Mouse (Mus musculus) thymus, adult 18-20 months (tissue): Measurements from ENCODE around the gene Bbs9.
"Not testable (repeated sequence)": the region's sequence is repeated elsewhere in the genome, so short reads cannot be mapped to it uniquely, and the experiment has no call there.

Source experiments
- DNase-seq, 2 experiments: peaks; one replicate each; pipeline ENCODE4 v3.0.0; 2022; ENCODE audit warnings: mixed read lengths in 2 of 2

Gene Bbs9

DNA sequence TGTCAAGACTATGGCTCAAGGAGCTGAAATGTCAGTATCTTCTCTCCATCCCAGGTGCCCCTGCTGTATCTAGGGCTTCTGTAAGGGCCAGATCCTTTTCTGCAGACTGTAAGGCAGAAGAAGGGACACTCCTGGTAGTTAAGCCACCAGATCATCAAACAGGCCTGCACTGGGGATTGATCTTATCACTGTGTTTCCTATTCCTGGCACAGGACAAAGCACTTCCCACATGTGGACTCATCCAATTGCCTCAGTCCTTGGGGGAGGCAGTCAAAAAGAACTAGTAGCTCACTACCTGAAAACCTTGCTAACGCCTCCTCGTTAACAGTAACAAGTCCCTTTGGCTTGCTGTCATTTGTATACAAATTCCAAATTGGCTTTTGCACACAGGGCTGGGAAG lies 336.4 kb downstream of the Bbs9 start:
- DNase-seq: no peak

DNA sequence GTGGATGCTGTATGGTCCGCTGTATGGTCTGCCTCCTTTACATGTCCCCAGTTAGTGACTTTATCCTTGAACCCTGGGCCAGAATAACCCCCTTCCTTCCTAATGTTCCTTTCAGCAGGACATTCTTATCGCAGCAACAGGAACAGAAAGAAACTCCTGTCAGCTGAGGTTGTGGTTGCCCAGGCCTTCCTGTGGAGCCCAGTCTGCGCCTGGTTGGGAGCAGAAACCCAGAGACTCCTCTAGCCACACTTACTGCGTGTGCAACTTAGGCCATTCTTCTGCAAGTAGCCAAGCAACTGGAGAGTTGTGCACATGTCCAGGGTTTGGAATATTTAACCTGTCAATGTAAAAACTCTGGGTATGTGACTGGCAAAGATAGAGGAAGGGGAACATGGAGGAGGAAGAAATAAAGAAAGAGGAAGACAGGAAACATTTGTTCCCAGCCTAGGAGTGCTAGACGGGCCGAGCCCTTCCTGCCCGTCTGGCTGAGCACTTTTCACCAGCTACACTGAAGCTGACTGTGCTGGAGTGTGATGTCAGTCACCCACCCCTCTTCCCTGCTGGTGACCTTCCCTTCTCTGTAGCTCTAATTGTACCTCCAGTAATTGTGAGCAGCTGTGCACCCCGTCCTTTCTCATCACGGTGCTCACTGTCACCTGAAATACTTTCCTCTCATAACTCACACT lies 339.0 kb downstream of the Bbs9 start:
- no peak for DNase-seq

DNA sequence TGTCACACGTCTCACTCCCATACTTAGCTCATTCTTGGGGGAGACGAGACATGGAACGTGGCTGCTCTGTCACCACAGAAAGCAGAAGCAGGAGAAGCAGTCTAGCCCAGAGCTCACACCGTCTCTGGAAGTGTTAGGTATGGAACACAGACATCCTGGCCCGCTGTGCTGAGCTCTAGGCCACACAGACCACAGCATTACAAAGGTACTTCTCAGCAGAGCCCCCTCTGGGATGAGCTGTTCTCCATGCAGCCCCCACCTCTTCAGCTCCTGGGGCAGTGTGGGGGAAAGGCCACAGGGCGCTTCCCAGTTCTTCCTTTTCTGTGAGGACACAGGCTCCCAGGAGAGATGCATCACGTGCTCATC lies 339.6 kb downstream of the Bbs9 start:
- no peak for DNase-seq

DNA sequence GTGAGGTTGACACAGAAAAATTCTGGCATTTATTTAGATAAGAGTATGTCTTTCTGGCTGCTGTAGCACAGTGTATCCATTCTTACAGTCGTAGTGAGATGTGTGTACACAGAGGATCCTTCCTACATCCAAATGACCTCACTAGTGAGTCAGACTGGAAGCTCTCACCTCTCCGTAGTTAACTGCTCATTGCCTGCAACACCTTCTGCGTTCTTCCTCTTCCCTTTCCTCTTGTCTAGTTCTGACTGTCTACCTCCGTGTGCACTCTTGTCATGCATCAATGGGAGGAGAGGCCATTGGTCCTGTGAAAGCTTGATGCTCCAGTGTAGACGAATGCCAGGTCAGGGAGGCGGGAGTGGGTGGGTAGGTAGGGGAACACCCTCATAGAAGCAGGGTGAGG lies 344.0 kb downstream of the Bbs9 start:
- DNase-seq: no peak

DNA sequence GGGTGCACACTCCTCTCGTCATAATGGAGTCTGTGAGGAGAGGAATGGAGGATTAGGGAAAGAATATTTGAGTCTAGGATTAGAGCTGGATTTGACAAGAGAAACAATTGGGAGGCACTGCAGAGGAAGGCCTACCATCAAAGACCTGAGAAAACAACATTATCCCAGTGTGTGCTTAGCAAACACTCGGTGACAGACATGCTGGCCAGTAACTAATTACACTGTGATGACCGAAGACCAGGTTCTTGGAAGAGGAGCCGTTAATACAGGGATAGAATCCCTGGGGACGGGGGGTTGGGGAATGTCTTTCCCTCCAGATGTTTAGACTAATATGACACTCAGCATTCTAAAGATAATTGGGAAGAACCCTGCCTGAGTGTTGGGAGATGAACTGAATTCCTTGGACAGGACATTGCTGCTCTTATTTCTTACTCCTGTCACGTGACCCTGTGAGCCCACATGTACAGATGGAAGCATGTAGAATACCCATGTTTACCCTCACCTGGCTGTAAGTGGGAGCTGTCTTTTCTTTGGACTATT lies 345.2 kb downstream of the Bbs9 start:
- DNase-seq: no peak

DNA sequence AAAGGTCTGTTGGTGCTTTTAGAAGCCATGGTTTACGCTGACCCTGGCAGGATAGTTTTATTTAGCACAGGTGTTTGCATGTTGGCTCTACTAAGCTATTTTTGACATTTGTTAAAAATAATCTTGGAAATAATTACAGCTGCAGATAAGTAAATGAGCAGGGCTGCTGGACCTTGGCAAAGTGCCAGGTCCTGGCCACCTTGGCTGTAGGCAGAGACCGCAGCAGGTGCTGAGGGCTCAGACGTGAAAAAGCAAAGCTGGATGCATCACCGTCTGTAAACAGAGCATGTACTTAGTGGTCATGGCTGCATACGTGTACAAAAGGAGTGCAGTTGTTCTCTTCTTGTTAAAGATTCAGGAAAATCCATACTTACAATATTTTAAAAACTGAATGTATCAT lies 347.3 kb downstream of the Bbs9 start:
- DNase-seq: no peak

DNA sequence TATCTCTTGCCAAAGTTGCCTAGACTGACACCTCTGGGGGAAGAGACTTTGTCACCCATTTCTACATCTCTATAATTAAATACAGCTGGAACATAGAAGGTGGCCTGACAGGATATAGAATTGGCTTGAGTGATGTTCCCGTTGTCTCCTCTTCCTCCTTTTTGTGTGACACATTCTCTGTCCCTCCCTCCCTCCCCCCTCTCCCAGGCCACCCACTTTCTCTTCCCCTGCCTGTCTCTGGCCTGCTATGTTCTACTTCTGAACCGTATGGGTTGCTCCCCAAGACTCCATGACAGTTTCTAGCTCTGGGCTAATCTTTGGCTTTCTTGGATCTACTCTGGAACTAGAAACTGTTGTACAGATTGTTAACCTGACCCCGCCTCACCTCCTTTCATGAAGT lies 348.3 kb downstream of the Bbs9 start:
- DNase-seq: no peak

DNA sequence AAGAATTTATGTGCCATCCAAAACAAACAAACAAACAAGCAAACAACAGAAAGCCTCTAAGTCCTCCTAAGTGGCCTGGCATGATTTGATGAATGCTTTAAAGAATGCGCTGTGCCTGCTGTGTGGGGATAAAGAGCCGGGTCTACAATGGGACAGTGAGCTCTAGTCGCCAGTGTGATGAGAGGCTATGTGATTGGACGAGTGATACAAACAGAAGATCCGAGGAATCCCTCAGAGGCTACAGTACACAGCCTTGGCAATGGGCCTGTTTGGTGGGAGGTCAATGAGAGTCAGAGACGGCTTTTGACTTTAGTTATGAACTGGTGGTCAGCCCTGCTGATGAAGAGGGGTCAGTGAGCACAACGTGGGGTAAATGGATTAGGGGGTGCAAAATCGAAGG lies 349.4 kb downstream of the Bbs9 start:
- no peak for DNase-seq

DNA sequence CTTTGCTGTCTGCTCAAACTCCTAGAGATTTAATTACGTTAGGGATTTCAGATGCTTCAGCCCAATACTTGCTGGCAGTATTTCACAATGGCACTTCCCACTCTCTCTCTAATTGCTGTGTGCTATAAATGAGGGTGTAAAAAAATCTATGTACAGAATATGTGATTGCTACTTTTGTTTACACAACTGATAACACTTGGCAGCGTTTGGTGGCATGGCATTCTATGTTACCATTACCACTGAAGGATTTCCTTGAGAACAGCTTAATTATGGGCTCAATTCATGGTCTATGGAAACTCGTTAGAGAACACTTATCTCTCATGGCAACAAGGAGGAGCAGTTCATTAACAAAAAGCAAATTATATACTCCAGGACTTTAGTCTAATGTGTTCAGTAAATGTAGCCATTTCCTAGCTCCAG lies 351.1 kb downstream of the Bbs9 start:
- no peak for DNase-seq

DNA sequence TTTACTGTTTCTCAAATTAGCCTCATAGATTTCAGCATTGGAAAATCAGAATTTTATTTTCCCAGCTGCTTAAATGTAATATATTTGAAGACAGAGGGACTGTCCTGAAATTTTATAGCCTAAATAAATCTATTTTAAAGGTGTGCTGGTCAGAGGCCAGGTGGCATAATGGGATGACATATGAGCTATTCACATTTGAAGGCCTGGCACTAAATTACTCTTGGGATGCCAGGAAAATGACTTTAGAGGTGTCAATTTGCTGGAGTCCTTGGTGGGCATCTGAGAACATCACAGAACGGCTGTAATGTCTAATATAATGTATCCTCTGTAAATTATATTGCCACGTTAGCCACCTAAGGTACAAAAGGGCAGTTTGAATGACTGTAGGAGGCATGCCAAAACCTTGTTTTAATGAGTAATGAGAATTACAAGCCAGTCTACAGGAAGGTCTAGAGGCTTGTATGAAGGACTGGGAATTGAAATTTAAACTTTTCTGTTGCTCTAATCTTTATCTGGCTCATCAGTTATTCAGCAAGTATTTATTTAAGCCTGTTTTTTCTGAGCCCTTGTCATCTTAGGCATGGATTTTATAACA lies 351.8 kb downstream of the Bbs9 start:
- no peak for DNase-seq

DNA sequence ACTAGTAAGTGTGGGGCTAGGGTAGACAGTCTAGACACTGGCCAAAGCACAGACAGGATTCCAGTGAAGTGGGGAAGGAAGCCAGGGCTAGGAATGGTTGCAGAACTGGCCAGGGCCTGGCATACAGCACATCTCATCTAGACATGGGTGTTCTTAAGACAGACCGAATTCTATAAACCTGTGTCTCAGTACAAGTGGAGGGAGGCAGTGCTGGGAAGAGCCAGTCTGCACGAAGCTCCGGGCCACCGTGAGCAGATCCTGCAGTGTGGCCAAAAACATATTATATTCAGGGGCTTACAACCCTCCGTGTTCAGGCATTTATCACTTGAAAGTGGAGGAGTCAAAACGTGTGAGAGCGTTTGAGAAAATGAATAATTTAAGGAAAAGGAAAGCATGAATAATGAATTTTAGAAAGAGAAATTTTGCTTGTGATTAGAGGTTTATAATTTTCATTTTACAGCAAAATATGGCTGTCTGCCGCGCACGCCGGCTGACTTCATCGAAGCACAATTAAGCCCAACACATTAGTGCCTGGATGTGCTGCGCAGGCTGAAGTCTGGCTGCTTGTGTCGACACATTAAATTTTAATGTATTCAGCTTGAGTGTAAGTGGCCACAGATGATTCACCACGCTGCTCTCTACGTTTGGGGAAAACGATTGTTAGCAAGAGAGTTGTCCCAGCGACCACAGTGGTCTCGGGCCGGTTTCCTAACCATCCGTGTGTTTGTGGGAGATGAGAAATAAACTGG lies 353.9 kb downstream of the Bbs9 start:
- DNase-seq: no peak

DNA sequence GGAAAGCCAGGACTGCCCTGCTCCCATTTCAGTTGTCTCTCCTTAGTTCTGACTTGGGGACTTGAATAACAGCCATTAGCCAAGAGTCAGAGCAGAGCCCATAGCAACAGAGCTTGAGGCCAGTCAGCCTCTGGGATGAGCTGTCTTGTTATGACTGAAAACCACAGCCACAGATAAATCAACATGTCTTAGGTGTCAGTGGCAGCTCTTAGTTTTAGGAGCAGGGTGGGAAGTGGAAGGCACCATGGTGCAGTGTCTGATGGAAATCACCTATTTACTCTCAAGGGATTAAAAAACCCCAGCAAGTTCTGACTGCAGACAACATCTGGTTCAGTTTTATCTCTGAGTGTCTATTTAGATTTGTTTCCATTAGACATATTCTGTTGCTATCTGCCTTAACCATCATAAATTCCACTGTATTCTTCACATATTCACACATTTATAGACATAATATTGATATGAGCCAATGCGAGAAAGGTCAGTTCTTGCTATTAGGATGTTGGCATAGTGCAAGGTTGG lies 359.5 kb downstream of the Bbs9 start:
- DNase-seq: no peak

DNA sequence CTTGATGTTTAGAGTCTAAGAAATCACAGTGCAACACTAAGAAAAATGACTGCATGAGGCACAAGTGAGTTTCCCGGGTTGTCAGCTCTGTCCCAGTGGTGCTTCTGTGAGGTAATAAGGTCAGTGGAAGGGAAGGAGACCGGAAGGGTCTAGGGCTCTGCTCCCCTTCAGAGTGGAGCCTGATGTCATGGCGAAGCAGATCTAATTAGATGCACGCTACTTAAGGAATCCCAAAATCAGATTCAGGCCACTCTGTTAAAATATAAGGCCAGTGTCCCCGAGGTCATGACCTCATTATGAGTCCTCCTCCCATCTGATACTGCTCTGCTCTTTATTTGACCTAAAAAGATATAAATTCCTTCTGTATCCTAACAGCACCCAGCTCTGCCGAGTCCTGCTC lies 361.5 kb downstream of the Bbs9 start:
- no peak for DNase-seq

DNA sequence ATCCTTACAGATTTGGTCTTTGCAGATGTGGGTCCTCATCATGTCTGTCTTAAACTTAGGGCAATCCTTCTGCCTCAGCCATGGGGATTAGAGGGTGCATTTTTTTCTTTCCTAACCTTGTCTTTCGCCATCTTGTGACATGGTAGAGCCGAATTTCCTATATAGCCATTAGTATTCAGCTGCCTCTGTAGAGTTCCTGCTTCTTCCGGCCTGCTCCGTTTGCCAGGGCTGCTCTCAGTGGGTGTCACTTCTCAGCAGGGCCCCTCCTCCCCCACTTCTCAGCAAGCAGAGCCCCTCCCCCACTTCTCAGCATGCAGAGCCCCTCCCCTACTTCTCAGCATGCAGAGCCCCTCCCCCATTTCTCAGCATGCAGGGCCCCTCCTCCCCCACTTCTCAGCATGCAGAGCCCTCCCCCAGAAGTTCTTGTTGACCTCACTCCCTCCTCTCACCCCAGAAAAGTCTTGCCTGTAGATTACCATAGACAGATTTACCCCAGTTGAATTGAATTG lies 362.2 kb downstream of the Bbs9 start:
- no peak for DNase-seq

DNA sequence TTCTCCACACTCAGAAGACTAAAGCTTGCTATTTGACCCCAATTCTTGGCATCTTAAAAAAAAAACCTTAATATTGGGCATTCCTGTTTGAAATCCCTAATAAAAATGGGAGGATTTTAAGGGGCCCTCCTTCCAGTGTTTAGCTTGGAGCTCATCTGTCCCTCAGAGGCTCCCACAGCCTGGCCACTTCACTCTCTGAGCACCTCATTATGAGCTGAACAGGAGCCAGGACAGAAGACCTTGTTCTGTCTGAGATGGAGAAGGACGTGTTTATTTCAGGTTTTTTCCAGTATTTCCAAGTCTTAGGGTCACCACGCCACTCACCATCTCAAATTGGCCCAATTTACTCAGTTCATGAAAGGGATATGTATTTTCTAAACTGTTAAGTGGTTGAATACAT lies 370.5 kb downstream of the Bbs9 start:
- no peak for DNase-seq

DNA sequence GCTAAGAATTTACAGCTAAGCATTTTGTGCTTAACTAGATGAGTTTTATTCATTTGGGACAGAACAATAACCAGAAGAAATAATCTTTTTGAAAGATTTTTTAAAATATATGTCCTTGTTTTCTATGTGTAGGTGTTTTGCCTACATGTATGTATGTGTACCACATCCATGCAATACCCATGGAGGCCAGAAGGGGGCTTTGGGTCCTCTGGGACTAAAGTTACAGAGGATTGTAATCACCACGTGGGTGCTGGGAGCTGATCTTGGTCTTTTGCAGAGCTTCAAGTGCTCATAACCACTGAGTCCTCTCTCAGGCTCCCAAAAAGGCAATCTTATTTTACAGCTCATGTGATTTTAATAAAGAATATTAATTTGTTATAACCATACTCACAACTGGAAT lies 371.3 kb downstream of the Bbs9 start:
- DNase-seq: no peak

DNA sequence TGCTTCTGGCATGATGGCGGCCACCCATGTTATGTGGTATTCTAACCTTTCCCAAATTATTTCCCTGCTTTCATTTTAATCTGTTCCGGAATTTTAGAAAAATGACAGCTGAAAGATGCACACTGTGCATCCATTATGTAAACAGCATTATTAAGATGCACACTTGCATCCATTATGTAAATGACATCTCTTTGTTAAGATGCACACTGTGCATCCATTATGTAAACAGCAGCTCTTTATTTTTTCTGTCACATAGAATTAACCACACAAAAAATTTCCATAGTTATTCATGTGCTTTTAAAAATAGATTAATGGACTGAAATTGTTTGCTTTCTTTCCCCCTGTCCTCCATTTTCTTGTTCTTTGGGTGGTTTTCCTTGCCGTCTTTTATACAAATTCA lies 373.3 kb downstream of the Bbs9 start:
- DNase-seq: no peak

DNA sequence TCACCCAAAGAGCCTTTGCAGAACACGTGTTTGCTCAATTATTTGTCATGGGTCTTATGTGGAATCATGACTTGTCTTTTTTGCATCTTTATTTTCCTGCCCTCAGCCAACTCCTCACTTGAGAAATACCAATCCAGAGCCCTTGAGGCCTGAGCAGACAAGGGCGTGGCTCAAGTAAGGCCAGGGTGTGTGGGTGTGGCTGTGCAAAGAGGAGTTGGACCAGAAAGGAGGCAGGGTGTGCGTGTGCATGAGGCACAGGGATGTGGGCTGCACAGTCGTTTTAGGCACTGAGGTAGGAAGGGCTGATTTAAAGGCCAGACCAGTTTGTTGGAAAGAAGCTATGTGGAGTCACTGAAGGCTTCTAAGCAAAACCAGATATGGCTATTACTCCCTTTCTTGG lies 373.7 kb downstream of the Bbs9 start:
- DNase-seq: no peak

DNA sequence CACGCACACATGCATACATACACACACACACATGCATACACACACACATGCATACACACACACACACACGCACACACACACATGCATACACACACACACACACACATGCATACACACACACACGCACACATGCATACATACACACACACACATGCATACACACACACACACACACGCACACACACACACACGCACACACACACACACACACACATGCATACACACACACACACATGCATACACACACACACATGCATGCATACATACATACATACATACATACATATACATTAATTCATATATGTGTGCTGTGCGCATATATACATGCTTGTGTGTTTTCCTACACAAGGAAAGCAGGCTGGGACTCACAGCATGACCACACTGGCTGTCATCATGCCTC lies 393.6 kb downstream of the Bbs9 start:
- DNase-seq: not testable (repeated sequence)

DNA sequence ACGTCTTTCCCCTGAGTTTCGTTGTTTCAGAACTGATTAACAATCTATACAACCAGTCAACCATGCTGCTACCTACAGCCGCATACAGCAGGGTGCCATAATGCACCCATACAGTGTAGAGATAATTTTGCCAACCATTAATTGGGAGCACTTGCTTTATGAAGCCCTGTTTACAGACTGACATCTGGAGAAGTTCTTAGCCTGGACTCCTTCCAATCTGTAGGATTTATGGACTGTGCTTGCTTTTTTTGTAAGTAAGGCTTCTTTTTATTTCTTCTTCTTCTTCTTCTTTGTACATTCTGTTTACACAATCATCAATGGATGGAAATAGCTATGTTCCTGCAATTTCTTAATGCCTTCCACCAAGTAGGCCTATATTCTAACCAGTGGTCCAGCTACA lies 395.1 kb downstream of the Bbs9 start:
- DNase-seq: no peak

DNA sequence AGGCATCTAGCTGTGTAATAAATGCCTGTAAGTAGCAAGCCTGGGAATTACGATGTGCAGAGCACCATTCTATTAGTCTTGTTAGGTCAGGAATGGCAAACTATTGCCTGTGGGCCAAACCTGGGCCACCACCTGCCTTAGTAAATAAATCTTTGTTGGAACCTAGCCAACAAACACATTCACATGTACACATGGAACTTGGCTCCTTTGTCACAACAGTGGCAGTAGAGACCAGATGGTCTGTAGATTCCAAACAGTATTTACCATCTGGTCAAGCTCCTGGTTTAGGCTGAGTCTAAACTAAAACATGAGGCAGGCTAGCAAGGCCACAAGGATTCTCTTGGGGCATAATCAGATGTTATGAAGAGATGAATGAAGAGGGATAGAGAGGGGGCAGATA lies 399.7 kb downstream of the Bbs9 start:
- DNase-seq: no peak

DNA sequence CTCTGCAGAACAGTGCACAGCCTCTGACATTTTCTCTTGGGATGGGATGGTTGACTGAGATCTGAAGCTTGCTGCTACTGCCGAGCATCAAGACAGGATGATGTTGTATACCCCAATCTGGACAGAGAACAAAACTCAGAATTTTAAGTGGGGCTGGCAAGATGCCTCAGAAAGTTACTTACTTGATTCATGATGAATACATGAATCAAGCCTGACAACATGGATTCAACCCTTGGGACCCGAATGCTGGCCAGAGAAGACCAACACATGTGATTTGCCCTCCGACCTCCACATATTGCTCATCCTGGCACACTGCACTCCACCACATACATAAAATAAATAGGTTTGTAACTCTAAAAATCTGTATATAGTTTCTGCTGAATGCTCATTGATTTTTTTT lies 403.8 kb downstream of the Bbs9 start:
- DNase-seq: no peak

DNA sequence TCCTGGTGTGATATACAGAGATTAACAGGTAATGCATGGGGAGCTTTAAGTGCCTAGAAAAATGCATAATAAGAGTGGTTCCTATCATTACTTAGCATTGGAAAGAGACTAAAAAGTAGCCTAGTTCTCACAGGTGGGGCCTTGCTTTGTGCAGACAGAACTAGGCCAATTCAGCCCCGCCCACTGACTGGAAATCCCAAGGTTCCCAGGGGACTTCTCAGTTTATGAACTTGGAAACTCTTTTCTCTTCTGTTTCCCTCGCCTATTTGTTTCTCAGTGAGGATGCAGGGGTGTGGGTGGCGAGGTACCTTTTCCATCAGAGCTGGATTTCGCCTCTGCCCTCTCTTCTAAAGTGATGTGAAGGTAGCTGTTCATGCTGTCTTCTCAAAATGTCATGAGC lies 410.8 kb downstream of the Bbs9 start:
- DNase-seq: no peak

DNA sequence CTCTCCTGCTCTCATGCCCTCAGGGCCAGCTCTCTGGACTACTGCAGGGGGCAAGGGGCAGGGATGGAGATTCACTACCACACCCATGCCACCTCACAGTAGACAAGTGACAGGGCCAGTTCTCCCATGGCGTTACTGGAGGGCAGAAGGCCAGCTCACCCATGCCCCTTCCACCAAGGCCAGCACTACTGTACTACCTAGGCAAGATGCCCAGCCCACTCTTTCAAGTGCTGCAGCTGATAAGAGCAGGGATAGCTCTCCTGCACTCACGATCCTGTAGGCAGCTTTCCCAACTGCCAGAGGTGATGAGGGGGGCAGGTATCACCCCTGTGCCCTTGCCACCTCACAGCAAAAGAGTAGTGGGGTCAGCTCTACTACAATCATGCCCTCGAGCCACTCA lies 429.9 kb downstream of the Bbs9 start:
- DNase-seq: no peak
